Mouse (Mus musculus) kidney, postnatal 25 days (tissue): ENCODE data around the gene Dnaaf1.

Experiments used
- DNase-seq, 2 experiments: peaks; one replicate each; pipeline ENCODE4 v3.0.0; 2021; ENCODE audit warnings: mixed read lengths in 2 of 2

Dnaaf1 gene

DNA sequence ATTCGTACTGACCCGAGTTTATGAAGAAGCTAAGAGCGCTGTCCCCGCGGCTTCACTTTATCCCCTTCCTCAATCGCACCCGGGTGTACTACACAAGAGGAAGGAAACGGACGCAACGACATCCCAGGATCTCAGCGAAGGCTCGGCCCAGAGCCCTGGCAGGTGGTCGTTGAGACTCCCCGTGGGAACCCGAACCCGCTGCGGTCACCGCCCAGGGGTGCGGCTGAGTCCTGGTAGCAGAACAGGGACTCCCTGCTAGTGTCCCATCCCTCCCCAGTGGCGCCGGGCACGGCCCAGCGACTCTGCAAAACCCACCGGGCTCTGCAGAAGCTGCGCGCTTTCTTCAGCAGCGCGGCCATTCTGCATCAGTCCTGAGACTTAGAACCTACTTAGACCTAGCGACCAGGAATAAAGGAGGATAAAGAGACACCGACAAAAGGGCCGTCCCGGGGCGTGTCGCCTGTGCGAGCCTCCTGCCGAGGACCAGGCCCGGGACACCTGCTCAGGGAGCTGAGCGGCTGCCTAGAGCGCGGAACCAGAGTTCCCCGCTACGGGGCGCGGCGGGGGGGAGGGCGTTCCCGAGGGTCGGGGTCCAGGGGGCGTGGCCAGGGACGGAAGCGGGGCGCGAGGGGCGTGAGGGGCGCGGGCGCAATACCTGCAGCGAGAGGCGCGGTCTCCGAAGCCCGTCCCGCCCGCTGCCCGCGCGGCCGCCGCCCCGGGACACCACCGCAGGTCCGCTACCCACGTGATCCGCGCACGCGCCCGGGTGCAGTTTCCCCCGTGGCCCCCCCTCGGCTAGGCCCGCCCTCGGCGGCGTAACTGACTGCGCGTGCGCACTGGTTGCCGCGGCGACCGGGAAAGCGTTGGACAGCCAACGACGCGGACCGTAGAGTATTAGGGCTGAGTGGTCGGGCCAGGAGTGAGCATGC is at the start of gene Dnaaf1, which contains the start of gene Hsdl1:
TSS of gene Dnaaf1 (plus strand) at position 799 of the 929 bp plus-strand sequence.
TSS of gene Hsdl1 (minus strand) at position 747 of the 929 bp plus-strand sequence.
- DNase-seq = peak; percentile 97 to 98

DNA sequence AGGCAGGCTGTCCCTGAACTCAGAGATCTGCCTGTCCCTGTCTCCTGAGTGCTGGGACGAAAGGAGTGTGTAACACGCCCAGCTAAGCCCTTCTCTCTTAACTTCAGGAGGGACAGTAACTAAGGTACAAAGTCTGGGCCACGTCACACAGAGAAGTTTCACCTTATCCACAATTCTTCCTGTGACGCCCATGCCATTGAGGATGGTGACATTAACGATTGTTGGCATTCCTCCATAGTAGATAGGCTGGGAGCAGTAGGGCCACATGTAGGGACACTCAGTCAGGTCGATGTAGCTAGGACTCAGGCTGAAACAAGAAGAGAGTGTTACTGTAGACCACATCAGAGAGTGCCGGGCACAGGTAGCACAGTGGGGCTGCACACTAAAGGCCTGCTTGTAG is 46.3 kb upstream of the Dnaaf1 start:
- DNase-seq = no peak

- no peak for DNase-seq
Measured at GRCm38 (mm10) chr8:119530937-119531336, 44.1 kb upstream of the Dnaaf1 start.

DNA sequence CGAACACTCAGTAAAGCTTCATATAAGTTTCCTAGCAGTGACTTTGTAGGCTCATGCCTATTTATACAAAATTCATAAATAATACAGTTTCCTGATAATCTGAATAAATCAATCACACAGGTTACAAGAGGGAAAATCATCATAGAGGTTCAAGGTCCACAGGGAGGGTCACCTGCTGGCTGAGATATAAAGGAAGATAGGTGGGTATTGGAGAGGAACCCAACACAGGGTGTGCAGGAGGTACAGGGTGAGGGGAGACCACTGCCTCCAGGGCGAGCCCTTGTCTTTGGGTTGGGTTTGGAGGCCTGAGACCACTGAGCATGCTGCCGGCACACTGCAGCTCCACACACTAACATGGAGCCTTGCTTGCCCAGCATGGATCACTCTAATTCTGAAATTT is 43.6 kb upstream of the Dnaaf1 start:
- DNase-seq = no peak

DNA sequence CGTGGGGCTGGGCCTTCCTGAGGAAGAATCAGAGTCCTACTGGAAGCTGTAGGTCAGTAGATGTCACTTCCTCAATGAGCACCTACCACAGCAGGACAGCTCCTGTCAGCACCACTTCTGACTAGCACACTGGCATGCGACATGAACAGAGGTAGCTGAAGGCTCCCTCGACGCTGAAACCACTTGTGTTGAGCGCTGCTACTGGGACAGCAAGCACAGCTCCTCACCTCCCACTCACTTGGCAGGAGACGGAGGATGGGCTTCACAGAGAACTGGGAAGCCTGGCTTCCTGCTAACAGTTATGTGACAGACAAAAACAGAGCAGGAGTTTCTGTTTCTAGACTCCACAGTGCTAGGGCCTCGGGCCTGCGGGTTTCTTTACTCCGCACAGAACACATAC is 43.1 kb upstream of the Dnaaf1 start:
- DNase-seq = no peak

- DNase-seq = no peak
Measured at GRCm38 (mm10) chr8:119544606-119545005, 30.4 kb upstream of the Dnaaf1 start.

DNA sequence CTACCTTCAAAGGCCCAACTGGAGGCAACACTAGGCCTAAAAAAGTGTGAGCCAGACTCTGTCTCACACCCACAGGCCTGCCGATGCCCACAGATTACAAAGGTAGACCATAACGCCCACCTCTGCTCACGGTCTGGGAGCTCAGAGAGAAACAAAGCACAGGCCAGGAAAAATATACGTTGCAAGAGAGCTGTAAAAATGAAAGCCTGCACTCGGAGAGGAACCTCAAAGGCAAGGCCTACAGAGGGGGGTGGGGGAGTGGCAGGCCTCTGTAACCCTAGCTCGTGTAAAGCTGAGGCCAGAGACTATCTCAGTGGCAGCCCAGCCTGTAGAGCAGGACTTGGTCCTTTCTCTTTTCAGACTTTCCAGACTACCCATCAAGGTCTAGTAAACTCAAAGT is 29.9 kb upstream of the Dnaaf1 start:
- no peak for DNase-seq

- DNase-seq = no peak
Measured at GRCm38 (mm10) chr8:119545791-119546190, 29.2 kb upstream of the Dnaaf1 start.

DNA sequence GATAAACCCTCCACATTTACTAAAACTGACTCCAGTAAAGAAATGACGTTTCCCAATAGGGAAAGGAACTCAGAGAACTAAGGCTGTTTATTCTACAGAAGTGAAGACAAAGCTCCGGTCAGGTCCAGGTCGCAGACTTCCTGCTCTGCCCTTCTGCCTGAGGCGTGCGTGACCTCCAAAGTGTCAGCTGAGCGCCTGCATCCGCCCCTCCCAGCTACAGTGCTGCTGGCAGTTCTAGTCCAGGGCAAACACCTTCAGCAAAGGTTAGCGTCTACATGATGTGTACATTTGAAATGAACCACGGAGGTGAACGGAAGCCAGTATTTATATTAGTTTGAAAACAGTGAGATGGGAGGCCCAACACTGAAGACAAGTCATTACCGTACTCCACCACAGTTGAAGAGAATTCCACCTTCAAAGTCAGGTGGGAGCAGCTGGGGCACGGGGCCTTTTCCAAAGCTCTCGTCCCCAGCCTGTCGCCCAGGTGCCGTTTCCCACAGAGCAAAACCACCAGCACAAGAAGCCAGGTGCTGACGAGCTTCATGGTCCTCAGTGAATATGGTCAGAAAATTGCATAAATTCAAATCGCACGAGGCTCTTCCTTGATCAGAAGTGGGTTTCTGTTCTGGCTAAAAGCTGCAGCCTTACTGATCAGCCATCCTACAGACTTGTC is 27.9 kb upstream of the Dnaaf1 start:
- DNase-seq = peak; percentile 41 to 63

- no peak for DNase-seq
Measured at GRCm38 (mm10) chr8:119548560-119549113, 26.4 kb upstream of the Dnaaf1 start.

GRCm38 (mm10) chr8:119552967-119553366 is 22.1 kb upstream of the Dnaaf1 start:
- DNase-seq = no peak

DNA sequence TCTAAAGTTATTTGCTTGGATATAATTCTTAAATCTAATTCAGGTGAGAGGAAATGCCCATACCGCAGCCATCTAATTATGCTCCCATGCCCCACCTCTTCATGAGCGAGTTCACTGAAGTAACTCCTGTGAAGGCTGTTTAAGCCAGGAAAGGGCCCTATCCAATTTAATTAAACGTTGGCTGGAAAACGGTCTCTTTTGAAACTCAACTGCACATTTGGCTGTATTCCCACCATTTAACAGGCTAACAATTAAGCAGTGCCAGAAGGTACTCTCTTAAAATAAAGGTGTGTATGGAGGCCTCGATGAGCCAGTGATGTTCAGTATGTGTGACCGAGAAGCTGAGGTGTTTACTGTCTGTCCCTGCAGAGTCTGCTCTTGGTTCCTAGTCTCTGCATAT is 19.2 kb upstream of the Dnaaf1 start:
- DNase-seq = no peak

- DNase-seq = no peak
Measured at GRCm38 (mm10) chr8:119557132-119557531, 17.9 kb upstream of the Dnaaf1 start.

DNA sequence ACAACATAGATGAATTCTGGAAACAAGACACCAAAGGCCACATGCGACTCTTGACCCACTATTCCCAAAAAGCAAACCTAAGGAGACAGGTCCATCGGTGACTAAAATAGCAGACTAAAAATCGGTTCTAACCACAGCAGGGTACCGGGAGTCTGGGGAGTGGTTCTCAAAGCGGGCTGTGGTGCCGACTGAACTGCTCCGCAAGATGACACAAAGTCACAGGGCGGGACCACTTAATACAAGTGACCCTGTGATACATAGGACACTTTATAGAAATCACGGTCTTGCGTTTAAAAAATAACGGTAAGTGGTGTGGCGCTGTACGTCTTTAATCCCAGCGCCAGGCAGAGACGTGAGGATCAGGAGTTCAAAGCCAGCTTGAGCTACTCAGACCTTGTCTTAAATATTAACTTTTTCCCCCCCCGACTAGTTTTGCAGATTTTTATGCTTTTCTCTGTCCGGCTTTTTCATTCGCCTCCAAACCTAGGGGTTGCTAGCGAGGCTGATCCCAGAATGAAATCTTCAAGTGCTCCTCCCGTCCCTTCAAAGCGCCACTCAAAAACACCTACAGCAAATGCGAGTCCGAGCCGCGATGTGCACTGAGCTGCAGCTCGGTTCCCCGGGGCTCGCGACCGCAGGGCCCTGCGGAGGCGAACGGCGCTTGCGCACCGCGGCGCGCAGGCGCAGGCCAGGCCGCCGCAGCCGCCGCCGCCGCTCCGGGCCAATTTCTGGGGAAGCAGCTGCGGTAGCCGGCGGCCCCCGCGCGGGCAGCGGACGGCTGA is 17.0 kb upstream of the Dnaaf1 start:
- DNase-seq = peak; percentile 77 to 89

DNA sequence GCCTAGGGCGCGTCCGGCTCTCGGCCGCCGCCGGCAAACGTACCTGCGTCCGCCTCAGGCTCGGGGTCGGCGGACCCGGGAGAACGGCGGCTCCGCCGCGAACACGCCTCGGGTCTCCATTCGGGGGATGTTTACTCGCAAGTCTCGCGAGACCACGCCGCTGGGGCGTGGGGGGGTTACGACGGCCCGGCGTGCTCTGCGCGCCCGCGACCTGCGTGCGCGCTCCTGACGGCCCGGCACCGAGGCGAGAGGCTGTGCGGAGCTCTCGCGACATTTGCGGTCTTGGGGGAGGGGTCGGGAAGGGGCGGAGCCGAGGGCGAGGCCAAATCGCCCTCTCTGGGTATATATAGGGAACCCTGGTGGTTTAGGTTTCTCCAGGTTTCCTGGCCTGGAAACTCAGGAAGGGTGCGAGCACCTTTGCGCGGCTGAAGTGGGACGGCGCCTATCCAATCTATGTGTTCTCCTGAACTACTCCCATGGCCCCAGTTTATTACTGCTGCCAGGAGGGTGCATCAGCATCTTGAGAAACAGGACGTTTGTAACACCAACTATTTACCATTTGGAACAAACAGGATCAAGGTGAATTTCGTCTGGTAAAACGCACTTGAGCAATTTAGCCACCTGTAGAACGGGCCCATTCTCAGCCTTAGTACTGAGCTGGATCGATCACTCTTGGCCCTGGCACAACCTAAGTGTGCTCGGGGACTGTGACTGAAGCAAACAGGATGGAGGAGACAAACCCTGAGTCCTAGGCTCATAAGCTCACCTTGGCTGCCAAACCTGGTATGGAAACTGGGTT is 16.2 kb upstream of the Dnaaf1 start, which contains the start of gene Mbtps1:
TSS of gene Mbtps1 (minus strand) at position 133 of the 799 bp plus-strand sequence.
- DNase-seq = peak; percentile 97 to 98

DNA sequence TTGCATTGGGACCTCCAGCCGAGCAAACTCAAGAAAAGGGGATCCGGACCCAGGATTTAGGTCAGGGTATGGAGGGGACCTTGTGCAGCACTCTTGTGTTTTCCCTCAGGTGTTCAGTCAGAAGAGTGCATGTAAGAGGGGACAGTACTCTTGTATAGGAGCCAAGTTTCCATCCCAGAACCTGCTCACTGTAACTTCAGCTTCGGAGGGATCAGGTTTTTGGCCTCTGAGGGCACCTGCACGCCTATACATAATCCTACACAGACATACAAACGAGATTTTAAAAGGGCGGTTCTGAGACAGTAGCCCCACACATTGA is 15.7 kb upstream of the Dnaaf1 start:
- no peak for DNase-seq

DNA sequence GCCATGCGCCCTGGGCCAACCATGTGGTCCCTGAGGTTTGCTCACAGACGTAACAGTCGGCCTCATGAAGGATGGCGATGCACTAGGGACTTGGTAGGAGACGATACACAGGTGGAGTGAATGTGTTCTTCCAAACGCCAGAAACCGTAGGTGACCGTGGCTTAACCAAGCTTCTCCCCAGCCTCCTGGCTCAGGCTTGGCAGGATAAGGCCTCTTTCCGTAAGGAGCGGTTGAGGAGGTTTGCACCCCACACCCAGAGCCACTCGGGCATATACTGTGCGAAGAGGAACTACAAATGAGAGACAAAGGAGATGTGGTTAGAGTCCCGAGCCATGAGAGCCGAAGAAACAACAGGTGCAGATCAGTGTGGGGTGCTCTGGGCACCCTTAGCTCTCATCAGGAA is 11.2 kb upstream of the Dnaaf1 start:
- no peak for DNase-seq

DNA sequence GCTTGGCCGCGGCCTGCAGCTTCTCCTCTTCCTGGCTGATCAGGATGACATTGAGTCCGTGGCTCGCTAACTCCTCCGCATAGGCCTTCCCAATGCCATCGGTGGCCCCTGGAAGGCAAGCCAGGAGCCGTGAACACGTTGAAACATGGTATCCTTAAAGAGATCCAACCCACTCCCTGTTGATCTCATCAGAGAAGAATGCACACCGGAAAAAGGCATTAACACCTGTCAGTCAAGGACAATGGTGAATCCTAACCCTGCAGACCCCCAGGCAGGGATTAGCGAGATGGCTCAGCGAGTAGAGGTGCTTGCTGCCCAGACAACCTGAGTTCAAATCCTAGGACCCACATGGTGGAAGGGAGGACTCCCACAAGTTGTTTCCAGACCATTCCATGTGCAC is 8.7 kb upstream of the Dnaaf1 start:
- DNase-seq = no peak

GRCm38 (mm10) chr8:119568251-119568650 is 6.8 kb upstream of the Dnaaf1 start:
- peak in 1 of 2 experiments; percentile 40 for DNase-seq

GRCm38 (mm10) chr8:119568951-119569350 is 6.1 kb upstream of the Dnaaf1 start:
- DNase-seq = no peak

DNA sequence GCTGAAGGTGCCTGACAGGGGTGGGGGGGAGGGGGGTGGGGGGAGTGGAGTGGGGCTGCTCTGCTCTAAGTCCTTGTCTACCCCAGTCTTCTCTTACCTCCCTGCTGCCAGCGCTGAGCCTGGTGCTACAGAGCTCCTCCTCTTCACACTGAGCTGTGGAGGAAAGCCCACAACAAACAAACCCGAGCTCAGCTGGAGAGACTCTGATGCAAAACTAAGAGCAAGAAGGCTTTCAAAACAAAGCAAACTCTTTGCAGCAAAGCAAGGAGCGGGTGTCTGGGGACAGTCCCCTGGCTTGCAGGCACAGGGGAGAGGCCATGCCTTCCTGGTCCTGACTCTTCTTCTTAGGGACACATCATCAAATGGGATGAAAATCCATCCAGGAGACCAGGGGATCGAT is 5.2 kb upstream of the Dnaaf1 start:
- no peak for DNase-seq

DNA sequence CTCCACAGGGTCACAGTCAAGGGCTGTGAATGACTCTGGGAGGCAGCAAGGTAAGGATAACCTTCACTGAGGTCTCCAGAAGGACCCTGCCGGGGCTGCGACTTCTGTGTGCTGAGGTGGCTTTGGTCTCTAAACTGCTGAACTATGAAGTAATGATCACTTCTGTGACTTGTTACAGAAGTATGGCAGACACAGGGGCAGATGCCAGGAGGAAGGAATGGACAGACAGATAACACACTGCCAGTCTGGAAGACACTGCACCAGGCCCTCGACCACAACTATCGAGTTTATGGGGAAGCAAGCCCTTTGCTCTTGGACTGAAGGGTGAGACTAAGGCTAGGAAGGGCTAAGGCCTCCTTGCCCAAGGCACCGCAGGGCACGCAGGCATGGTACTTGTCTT is 3.9 kb upstream of the Dnaaf1 start:
- no peak for DNase-seq
